Mouse (Mus musculus) skeletal muscle tissue, postnatal 0 days (tissue): ENCODE data around the gene Procr. TPM values are rescaled to one million over a fixed set of nuclear protein-coding genes. Genes with fewer than 3 reads are reported as not detected.

Experiments
- polyA plus RNA-seq: library from polyadenylated mRNA; unstranded; fragments of >200 nt; fragmentation: Nextera tagmentation; extraction: Ambion mirVana; gene quantifications from 2 replicates; pipeline ENCODE4 v1.2.1, GENCODE M21; 2015

The Procr gene
- polyA plus RNA-seq, result 9.4 and 10.1 TPM in 2 replicates

DNA sequence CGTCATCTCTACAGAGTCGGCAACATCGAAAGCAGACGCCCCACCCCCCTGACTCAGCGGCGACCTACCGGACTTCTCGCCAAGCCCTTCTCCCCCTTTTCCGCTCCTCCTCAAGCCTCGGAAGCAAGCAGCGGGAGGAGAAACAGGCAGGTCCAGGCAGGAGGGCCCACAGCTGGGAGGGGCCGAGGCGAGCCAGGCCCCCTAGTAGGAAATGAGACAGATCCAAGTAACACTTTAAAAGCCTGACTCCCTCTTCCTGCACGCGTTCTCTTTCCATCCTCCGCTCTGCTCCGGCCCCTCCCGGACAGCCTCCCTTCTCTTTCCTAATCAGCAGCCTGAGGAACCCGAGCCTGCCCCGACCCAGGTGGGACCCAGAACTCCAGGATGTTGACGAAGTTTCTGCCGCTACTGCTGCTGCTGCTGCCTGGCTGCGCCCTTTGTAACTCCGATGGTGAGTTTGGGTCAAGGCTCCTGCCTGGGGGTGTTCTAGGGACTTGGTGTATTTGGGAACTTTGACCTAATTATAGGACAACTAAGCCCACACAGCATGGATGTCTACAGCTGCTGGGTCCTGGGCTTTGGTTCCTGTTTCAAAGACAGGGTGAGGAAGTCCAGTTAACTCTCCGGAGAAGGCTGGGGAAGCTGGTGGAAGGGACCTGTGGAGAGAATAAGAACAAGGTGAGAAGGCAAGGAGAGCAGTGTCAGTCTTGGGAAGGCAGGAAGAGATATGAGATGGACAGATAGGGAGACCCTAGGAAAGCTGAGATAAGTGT is at the start of gene Procr:
Gene Procr, plus strand, starts transcription at position 104 of the 773 bp plus-strand sequence.

DNA sequence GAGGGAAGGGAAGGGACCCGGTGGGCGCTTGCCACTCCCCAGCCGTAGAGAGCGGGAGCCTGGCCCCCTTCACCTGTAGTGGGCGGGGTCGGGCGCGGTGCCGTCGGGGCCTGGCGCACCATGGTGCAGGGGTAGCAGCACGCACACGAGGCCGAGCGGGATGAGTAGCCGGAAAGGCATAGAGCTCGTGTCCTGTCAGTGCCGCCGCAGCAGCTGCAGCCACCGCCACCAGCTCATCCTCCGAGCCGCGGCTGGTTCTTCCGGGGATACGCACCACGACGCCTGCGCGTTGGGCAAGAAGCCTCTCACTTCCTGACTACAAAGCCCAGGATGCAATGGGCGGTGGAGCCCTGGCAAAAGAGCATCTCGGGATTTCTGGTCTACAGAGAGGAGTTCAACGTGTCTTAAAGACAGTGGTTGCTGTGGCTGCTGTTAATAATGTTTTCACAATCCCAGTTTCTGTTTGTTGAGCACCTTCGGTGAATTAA is 21.7 kb upstream of the Procr start, which contains the start of gene Edem2:
Gene Edem2, minus strand, starts transcription at position 318 of the 488 bp plus-strand sequence.

DNA sequence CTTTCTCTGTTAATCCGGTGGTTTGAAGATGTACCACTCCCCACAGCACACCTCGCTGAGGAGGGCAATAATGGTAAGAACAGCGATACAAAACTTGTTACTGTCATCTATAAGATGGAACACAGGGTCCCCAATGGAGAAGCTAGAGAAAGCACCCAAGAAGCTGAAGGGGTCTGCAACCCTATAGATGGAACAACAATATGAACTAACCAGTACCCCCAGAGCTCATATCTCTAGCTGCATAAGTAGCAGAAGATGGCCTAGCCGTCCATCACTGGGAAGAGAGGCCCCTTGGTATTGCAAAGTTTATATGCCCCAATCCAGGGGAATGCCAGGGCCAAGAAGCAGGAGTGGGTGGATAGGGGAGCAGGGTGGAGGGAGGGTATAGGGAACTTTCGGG is 15.2 kb upstream of the Procr start, which contains the start of gene Gm17581:
Gene Gm17581, minus strand, starts transcription at position 101 of the 400 bp plus-strand sequence.

DNA sequence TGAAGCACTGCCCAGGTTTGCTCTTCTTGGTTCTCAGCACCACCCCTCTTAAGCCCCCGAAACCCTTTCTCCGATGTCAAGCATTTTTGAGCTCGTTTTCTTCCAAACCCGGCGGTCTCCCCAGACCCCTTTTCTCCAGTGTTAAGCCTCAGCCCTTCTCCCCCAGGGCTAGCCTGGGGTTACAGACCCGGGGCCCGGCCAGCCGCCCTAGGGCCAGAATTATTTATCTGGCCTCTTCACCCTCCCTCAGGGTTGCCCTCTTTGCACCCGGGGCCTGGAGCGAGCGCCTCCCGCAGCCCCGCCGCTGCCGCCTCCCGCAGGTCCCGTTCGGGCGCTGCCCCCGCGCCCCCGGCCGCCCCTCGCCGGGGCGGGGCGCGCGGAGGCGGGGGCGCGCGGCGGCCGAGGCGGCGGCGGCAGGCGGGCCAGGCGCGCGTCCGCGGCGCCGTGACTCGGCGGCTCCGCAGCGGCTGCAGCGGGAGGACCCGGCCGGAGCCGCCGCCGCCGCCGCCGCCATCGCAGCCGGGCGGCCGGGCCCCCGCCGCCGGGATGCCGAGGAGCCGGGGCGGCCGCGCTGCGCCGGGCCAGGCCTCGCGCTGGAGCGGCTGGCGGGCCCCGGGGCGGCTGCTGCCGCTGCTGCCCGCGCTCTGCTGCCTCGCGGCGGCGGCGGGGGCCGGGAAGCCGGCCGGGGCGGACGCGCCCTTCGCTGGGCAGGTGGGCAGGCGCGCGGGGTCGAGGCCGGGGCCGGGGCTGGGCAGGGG is 24.2 kb downstream of the Procr start, which contains the start of gene Mmp24:
Gene Mmp24, plus strand, starts transcription at position 416 of the 758 bp plus-strand sequence.

Other genes starting within 250 kb of the Procr start
- gene Acss2, start 233.2 kb upstream of the Procr start, polyA plus RNA-seq, result 31.1 and 40.7 TPM in 2 replicates
- gene Ggt7, start 232.9 kb upstream of the Procr start, polyA plus RNA-seq, result 2.3 and 2.8 TPM in 2 replicates
- 12.0 and 14.2 TPM in 2 replicates for gene Gss, start 158.3 kb upstream of the Procr start, polyA plus RNA-seq
- gene Myh7b, start 139.9 kb upstream of the Procr start, polyA plus RNA-seq, result 2.0 and 2.3 TPM in 2 replicates
- 82.1 and 83.6 TPM in 2 replicates for gene Trpc4ap, start 58.7 kb upstream of the Procr start, polyA plus RNA-seq
- gene Edem2, start 21.6 kb upstream of the Procr start, polyA plus RNA-seq, result 13.3 and 14.7 TPM in 2 replicates
- gene Gm17581, start 15.3 kb upstream of the Procr start, polyA plus RNA-seq, result not detected in 2 replicates
- not detected in 2 replicates for gene Mmp24, start 24.2 kb downstream of the Procr start, polyA plus RNA-seq
- 15.3 and 20.0 TPM in 2 replicates for gene BC029722, start 68.3 kb downstream of the Procr start, polyA plus RNA-seq
- gene Eif6, start 75.8 kb downstream of the Procr start, polyA plus RNA-seq, result 107 and 121 TPM in 2 replicates
- gene Fam83c, start 83.7 kb downstream of the Procr start, polyA plus RNA-seq, result 0.04 and 0.18 TPM in 2 replicates
- 73.2 and 74.7 TPM in 2 replicates for gene Uqcc1, start 179.2 kb downstream of the Procr start, polyA plus RNA-seq
- not detected in 2 replicates for gene Gm15557, start 189.6 kb downstream of the Procr start, polyA plus RNA-seq
- 0.10 and 0.35 TPM in 2 replicates for gene Gdf5, start 194.2 kb downstream of the Procr start, polyA plus RNA-seq
- 4.7 and 5.8 TPM in 2 replicates for gene Cep250, start 205.3 kb downstream of the Procr start, polyA plus RNA-seq